Mouse (Mus musculus) bone marrow, adult 2 months (tissue): Measurements from ENCODE around the gene Bcdin3d.

Experiments used
- CTCF ChIP-seq: fragments of 200-500 bp; IDR thresholded peaks from 2 replicates; pipeline ENCODE4 v1.5.1; 2011; ENCODE audit warnings: low read length, control low read depth; ENCODE audit not compliant: control insufficient read depth, insufficient read depth
- POLR2A ChIP-seq: fragments of 200-500 bp; IDR thresholded peaks from 2 replicates; pipeline ENCODE4 v1.6.1; 2011; ENCODE audit warnings: low read depth, mild to moderate bottlenecking, control low read depth, low read length, borderline replicate concordance; ENCODE audit not compliant: control insufficient read depth

DNA sequence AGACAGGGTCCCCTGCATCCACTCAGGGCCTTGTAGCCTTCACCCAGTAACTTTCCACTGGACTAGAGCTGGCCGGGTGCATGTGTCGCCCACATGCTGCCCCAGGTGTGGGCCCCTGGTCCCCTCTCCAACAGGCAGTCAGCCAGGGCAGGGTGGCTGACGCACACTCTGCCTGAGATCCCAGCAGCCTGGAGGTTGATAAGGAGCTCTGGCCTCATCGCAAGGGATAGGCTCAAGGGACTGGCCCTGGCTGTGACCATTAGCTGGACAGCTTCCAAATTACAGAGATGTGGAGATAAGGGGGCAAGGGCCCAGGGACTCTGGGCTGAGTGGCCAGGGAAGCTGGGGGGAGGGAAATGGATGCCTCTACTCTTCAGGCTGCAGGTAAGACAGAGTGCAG lies 24.3 kb upstream of the Bcdin3d start:
- no peak for TF ChIP-seq CTCF
- 0 out of 2 replicates have a peak, but pooled peaks have one; percentile 10 for TF ChIP-seq POLR2A
